Mouse (Mus musculus): ENCODE data around the gene Mrtfb. TPM values are rescaled to one million over a fixed set of nuclear protein-coding genes. Genes with fewer than 3 reads are reported as not detected.
A peak's percentile ranks its signal among the peaks of the same experiment; 100 is the strongest.

Gene Mrtfb
- polyA plus RNA-seq, 1 experiment: 1.8 TPM

DNA sequence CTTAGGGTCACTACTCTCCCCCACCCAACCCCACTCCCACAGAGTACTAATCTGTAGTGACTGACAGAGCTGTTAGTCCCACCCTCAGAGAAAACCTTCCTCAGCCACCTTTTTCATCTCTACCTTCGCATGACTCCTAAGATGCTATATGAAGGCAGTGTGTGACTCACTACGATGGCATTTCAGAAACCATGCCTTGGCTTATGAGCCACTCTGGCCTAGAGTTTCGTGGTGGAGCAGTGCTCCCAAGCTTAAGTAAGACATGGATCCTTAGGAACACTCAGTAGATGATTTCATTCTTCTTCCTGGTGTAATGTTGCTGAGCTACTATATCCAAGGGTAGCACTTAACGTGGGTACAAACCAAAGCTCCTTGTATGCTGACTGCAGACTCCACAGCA, 94.4 kb downstream of the Mrtfb start:
- no peak overlapping the region for H3K4me3 ChIP-seq (replicated peaks; ENCODE audit: control insufficient read depth, low read depth, low read length)
- 79% methylated on average over 4 of the region's 4 CpGs for WGBS
- no peaks in the 10 kb centered on the region for H3K4me1 ChIP-seq (ENCODE audit: control insufficient read depth, insufficient read depth, low read length)
- H3K27ac ChIP-seq (ENCODE audit: control insufficient read depth, insufficient read depth, low read depth, low read length, poor library complexity): no peak overlapping the region
- no peak for TF ChIP-seq POLR2A (IDR thresholded peaks at IDR 0.05; ENCODE audit: borderline replicate concordance, control insufficient read depth, low read depth, low read length)
- no peak for TF ChIP-seq CTCF (IDR thresholded peaks at IDR 0.05; ENCODE audit: control insufficient read depth, insufficient read depth, low read length)

DNA sequence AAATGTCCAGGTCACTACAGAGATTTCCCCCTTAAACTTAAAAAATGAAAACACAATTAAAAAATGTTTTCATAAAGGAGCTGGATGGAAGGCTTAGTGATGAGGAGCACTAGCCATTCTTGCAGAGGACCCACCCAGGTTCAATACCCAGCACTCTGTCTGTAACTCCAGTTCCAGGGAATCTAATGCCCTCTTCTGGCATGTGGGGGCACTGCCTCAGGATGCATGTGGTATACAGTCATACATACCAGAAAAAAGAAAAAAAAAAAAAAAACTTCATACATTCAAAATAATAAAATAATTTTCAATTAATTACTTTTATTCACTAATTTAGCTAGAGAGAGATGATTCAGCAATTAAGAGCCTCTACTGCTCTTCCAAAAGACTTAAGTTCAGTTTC, 95.0 kb downstream of the Mrtfb start:
- Histone ChIP-seq H3K4me1 (ENCODE audit: control insufficient read depth, insufficient read depth, low read length) (no peaks in the 10 kb centered on the region), H3K27ac (ENCODE audit: control insufficient read depth, insufficient read depth, low read depth, low read length, poor library complexity) (no peak overlapping the region), H3K4me3 (replicated peaks; ENCODE audit: control insufficient read depth, low read depth, low read length) (no peak overlapping the region)
- TF ChIP-seq CTCF (IDR thresholded peaks at IDR 0.05; ENCODE audit: control insufficient read depth, insufficient read depth, low read length) (0 out of 2 replicates have a peak, but pooled peaks have one; percentile 16), POLR2A (IDR thresholded peaks at IDR 0.05; ENCODE audit: borderline replicate concordance, control insufficient read depth, low read depth, low read length) (no peak)

- H3K4me3 ChIP-seq (replicated peaks; ENCODE audit: control insufficient read depth, low read depth, low read length): no peak overlapping the region
- 88% methylated on average over 4 of the region's 4 CpGs for WGBS
- TF ChIP-seq CTCF (IDR thresholded peaks at IDR 0.05; ENCODE audit: control insufficient read depth, insufficient read depth, low read length) (no peak), POLR2A (IDR thresholded peaks at IDR 0.05; ENCODE audit: borderline replicate concordance, control insufficient read depth, low read depth, low read length) (no peak)
- no peak overlapping the region for H3K27ac ChIP-seq (ENCODE audit: control insufficient read depth, insufficient read depth, low read depth, low read length, poor library complexity)
- H3K4me1 ChIP-seq (ENCODE audit: control insufficient read depth, insufficient read depth, low read length): no peaks in the 10 kb centered on the region
These were observed 97.6 kb downstream of the Mrtfb start for GRCm38 (mm10) chr16:13353927-13354326.

DNA sequence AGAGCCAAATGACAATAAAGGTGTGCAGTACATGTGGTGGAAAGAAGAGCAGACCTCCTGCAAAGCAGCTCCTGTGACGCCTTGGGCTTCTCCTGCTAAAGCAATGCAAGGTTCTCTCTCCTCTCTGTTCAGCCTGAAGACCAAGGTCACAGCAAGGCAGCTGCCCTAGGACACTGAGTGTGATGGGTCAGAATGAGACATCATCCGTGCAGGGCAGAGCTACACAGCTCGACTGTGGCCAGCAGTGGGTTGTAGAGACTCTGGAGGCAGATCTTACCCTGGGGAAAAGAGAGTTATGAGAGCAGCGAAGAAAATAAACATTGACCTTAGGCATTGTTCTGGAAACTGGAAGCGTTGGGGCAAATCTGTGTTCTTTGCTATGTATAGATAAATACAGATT, 98.2 kb downstream of the Mrtfb start:
- Histone ChIP-seq H3K27ac (ENCODE audit: control insufficient read depth, insufficient read depth, low read depth, low read length, poor library complexity) (no peak overlapping the region), H3K4me1 (ENCODE audit: control insufficient read depth, insufficient read depth, low read length) (no peaks in the 10 kb centered on the region), H3K4me3 (replicated peaks; ENCODE audit: control insufficient read depth, low read depth, low read length) (no peak overlapping the region)
- TF ChIP-seq POLR2A (IDR thresholded peaks at IDR 0.05; ENCODE audit: borderline replicate concordance, control insufficient read depth, low read depth, low read length) (no peak), CTCF (IDR thresholded peaks at IDR 0.05; ENCODE audit: control insufficient read depth, insufficient read depth, low read length) (no peak)
- 84% methylated on average over 5 of the region's 5 CpGs for WGBS

- Histone ChIP-seq H3K4me3 (replicated peaks; ENCODE audit: control insufficient read depth, low read depth, low read length) (no peak overlapping the region), H3K4me1 (ENCODE audit: control insufficient read depth, insufficient read depth, low read length) (no peaks in the 10 kb centered on the region), H3K27ac (ENCODE audit: control insufficient read depth, insufficient read depth, low read depth, low read length, poor library complexity) (no peak overlapping the region)
- TF ChIP-seq CTCF (IDR thresholded peaks at IDR 0.05; ENCODE audit: control insufficient read depth, insufficient read depth, low read length) (no peak), POLR2A (IDR thresholded peaks at IDR 0.05; ENCODE audit: borderline replicate concordance, control insufficient read depth, low read depth, low read length) (no peak)
- 73% methylated on average over 15 of the region's 15 CpGs for WGBS
These were observed 101.8 kb downstream of the Mrtfb start for GRCm38 (mm10) chr16:13357806-13358679.

- no peak for TF ChIP-seq CTCF (IDR thresholded peaks at IDR 0.05; ENCODE audit: control insufficient read depth, insufficient read depth, low read length)
- TF ChIP-seq POLR2A (IDR thresholded peaks at IDR 0.05; ENCODE audit: borderline replicate concordance, control insufficient read depth, low read depth, low read length): no peak
- no peaks in the 10 kb centered on the region for H3K4me1 ChIP-seq (ENCODE audit: control insufficient read depth, insufficient read depth, low read length)
- H3K27ac ChIP-seq (ENCODE audit: control insufficient read depth, insufficient read depth, low read depth, low read length, poor library complexity): no peak overlapping the region
- H3K4me3 ChIP-seq (replicated peaks; ENCODE audit: control insufficient read depth, low read depth, low read length): no peak overlapping the region
These were observed 102.5 kb downstream of the Mrtfb start for GRCm38 (mm10) chr16:13358741-13359140.

DNA sequence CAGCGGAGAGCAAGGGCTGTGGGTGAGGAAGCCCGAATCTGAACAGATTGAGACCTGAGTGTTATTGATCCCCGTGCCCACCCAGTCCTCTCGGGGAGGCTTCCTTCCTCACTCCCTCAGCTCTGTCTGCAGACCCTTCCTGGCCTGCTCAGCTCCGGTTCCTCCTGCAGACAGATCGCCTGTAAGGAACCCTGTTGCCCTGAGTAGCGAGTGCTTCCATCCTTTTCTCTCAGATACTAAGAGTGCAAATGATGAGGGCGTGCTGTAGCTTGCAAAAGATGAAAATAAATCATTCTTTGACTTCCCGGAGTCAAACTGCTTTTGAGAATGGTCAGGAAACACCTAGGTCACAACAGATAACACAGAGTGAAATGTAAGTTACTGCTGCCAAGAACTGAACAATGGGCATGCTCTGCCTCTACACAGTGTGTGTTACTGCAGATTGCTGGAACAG, 103.2 kb downstream of the Mrtfb start:
- 14% methylated on average over 9 of the region's 9 CpGs for WGBS
- H3K27ac ChIP-seq (ENCODE audit: control insufficient read depth, insufficient read depth, low read depth, low read length, poor library complexity): no peak overlapping the region
- TF ChIP-seq POLR2A (IDR thresholded peaks at IDR 0.05; ENCODE audit: borderline replicate concordance, control insufficient read depth, low read depth, low read length) (no peak), CTCF (IDR thresholded peaks at IDR 0.05; ENCODE audit: control insufficient read depth, insufficient read depth, low read length) (no peak)

GRCm38 (mm10) chr16:13360208-13360607, 103.9 kb downstream of the Mrtfb start:
- Histone ChIP-seq H3K4me1 (ENCODE audit: control insufficient read depth, insufficient read depth, low read length) (no peaks in the 10 kb centered on the region), H3K4me3 (replicated peaks; ENCODE audit: control insufficient read depth, low read depth, low read length) (no peak overlapping the region), H3K27ac (ENCODE audit: control insufficient read depth, insufficient read depth, low read depth, low read length, poor library complexity) (no peak overlapping the region)
- TF ChIP-seq CTCF (IDR thresholded peaks at IDR 0.05; ENCODE audit: control insufficient read depth, insufficient read depth, low read length) (no peak), POLR2A (IDR thresholded peaks at IDR 0.05; ENCODE audit: borderline replicate concordance, control insufficient read depth, low read depth, low read length) (no peak)

More for the DNA sequence above, 103.2 kb downstream of the Mrtfb start:
- H3K4me3 ChIP-seq (replicated peaks; ENCODE audit: control insufficient read depth, low read depth, low read length): no peak overlapping the region
- no peaks in the 10 kb centered on the region for H3K4me1 ChIP-seq (ENCODE audit: control insufficient read depth, insufficient read depth, low read length)

Measured in bone marrow, adult 2 months (tissue).